Mouse (Mus musculus) lung, embryonic 16.5 days (tissue): Measurements from ENCODE around the gene Nktr. TPM values are rescaled to one million over a fixed set of nuclear protein-coding genes. Genes with fewer than 3 reads are reported as not detected.

Experiments
- ATAC-seq: fragments of 200-750 bp; cut with Nextera tagmentation; 2 replicates; pipeline ENCODE4 v1.8.0; 2017; ENCODE audit warnings: low read depth, mild to moderate bottlenecking, moderate library complexity
- H3K27ac ChIP-seq: fragments of 300-500 bp; sonication (generic); 2 replicates; pipeline ENCODE4 v1.5.1; 2014; ENCODE audit warnings: mild to moderate bottlenecking, control low read depth, low read length
- H3K27me3 ChIP-seq: fragments of 300-500 bp; sonication (generic); 2 replicates; pipeline ENCODE4 v1.6.1; 2014; ENCODE audit warnings: low read depth, low read length, mixed read lengths; ENCODE audit not compliant: control insufficient read depth, insufficient read depth
- H3K36me3 ChIP-seq: fragments of 300-500 bp; sonication (generic); 2 replicates; pipeline ENCODE4 v1.6.1; 2014; ENCODE audit warnings: low read length; ENCODE audit not compliant: control insufficient read depth, insufficient read depth
- H3K4me1 ChIP-seq: fragments of 300-500 bp; sonication (generic); replicated peaks from 2 replicates; pipeline ENCODE4 v1.6.1; 2014; ENCODE audit warnings: low read length, mixed read lengths; ENCODE audit not compliant: control insufficient read depth, insufficient read depth
- H3K4me2 ChIP-seq: fragments of 300-500 bp; sonication (generic); 2 replicates; pipeline ENCODE4 v1.6.1; 2014; ENCODE audit warnings: low read depth, low read length, control low read depth
- H3K4me3 ChIP-seq: fragments of 300-500 bp; sonication (generic); 2 replicates; pipeline ENCODE4 v1.5.1; 2014; ENCODE audit warnings: mild to moderate bottlenecking, low read length, control low read depth
- H3K9ac ChIP-seq: fragments of 300-500 bp; sonication (generic); 2 replicates; pipeline ENCODE4 v1.6.1; 2014; ENCODE audit warnings: low read length, control low read depth
- H3K9me3 ChIP-seq: fragments of 300-500 bp; sonication (generic); 2 replicates; pipeline ENCODE4 v1.6.1; 2016; ENCODE audit warnings: low read length; ENCODE audit not compliant: control insufficient read depth
- WGBS: fragments of 180-500 bp; shearing (Covaris S2); extraction: QIAGEN DNeasy Blood & Tissue Kit; methylation state at CpG from one replicate; pipeline ENCODE4 v1.1.7; 2014; 5-methylcytosine and 5-hydroxymethylcytosine counted together
- polyA plus RNA-seq: library from polyadenylated mRNA; unstranded; fragments of >200 nt; fragmentation: Nextera tagmentation; extraction: Ambion mirVana; gene quantifications from 2 replicates; pipeline ENCODE4 v1.2.1, GENCODE M21; 2015

Nktr gene
- polyA plus RNA-seq, 1 experiment from 2014 or later, result 69.5 TPM

DNA sequence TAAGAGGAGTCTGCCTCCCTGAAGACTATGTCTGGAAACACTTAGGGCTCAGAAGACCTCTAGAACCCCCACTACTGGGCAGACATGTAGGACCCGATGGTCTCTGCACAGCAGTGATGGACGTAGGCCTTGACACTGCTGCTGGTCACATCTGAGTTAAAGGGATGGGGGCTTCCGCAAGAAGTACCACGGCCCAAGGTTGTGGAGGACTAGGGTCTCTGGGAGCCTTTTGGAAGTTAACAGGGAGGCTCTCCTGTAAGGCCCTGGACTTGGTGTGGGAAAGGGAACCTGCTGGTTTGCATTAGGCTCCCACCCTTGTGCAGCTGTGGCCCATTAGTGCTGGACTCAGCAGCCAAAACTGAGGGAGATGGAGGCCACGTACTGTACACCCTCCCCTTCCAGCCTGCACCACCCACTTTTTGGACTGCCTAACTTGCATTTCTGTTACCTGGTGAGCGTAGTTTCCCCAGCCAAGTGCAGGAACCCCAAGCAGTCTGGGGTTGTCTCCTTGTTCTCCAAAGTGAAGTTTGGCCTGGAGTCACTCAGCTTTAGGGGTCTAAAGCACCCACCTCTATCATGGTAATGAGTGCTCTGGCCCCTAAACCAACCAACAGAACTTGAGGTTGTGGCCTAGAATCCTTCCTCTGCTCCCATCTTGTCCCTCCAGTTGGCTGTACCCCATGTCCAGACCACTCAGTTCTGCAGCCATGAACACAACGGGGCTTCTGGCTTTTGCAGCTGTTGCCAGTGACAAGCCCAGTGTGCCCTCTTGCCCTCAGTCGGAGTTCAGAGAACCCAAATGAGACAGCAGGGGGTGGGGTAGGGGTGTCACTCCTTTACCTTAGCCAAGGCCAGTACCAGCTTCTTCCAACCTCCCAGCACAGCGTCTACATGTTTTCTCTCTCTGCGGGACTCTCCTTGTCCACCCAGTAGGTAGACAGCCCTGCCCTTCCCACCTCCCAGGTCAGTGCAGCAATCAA is 39.2 kb downstream of the Nktr start:
- Histone ChIP-seq H3K27me3 (no peaks in the 10 kb centered on the region), H3K4me1 (peaks cover 19% of the 10 kb centered on the region), H3K36me3 (peaks cover 30% of the 10 kb centered on the region), H3K9me3 (no peaks in the 10 kb centered on the region), H3K27ac (no peak overlapping the region), H3K4me3 (peak overlapping the region; percentile 86; the same call in 1 of the 2 replicates), H3K9ac (peak overlapping the region; percentile 93), H3K4me2 (peak overlapping the region; percentile 72)
- WGBS, result 49% methylated on average over 10 of the region's 10 CpGs
- ATAC-seq, result no peak

DNA sequence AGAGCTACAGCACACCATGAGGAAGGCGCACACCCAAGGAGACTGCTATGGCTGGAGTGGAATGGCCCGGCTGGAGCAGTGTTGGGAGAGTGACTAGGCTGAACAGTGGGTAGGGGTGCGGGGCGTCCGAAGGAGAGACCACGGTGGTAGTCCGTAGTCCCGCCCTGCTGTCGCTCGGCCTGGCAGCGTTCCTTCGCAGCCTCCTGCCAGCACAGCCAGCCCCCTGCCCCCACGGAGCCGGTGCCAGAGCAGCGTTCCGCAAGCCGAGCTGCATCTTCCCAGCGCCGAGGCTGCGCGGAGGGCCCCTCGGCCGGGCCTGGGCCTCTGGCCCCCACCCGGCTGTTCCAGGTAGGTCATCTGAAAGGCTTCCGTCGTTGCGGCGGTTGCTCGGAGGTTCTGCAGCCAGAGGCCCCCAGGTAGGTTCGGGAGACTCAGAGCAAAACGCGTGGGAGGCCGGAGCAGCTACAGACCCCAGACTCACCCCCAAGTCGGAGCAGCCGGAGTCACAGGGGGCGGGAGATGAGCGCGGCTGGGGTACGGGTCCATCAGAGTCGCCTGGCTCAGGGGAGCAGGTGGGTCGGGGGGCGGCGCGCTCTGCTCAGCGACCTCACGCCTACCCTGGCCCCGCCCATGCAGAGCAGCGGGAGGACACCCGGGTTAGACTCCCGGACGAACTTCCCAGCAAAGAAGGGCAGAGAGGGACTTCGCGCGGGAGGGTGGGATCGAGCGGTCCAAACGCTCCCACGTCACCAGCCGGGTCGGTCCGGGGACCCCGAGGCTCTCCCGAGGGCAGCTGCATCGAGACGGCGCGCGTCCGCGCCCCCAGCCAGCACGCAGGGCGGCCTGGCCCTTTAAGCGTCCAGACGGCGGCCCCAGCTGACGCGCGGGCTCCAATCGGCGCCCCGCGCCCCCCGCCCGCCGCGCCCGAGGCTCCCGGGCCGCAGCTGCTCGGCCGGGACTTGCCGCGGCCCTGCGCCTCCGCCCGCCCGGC is 40.4 kb downstream of the Nktr start, which contains the start of gene Zfp651:
Gene Zfp651 (plus strand): TSS at position 240 of the 991 bp plus-strand sequence.
- peak; percentile 86 for ATAC-seq
- Histone ChIP-seq H3K9ac (peak within 1 kb of the TSS; percentile 93), H3K36me3 (peaks cover 27% of the 10 kb centered on the region), H3K4me2 (peak within 1 kb of the TSS; percentile 72), H3K9me3 (no peaks in the 10 kb centered on the region), H3K4me3 (peak within 1 kb of the TSS; percentile 86), H3K4me1 (peaks cover 19% of the 10 kb centered on the region), H3K27ac (peak within 1 kb of the TSS; percentile 92), H3K27me3 (no peaks in the 10 kb centered on the region)
- WGBS, result under 1% methylated on average over 71 of the region's 97 CpGs

DNA sequence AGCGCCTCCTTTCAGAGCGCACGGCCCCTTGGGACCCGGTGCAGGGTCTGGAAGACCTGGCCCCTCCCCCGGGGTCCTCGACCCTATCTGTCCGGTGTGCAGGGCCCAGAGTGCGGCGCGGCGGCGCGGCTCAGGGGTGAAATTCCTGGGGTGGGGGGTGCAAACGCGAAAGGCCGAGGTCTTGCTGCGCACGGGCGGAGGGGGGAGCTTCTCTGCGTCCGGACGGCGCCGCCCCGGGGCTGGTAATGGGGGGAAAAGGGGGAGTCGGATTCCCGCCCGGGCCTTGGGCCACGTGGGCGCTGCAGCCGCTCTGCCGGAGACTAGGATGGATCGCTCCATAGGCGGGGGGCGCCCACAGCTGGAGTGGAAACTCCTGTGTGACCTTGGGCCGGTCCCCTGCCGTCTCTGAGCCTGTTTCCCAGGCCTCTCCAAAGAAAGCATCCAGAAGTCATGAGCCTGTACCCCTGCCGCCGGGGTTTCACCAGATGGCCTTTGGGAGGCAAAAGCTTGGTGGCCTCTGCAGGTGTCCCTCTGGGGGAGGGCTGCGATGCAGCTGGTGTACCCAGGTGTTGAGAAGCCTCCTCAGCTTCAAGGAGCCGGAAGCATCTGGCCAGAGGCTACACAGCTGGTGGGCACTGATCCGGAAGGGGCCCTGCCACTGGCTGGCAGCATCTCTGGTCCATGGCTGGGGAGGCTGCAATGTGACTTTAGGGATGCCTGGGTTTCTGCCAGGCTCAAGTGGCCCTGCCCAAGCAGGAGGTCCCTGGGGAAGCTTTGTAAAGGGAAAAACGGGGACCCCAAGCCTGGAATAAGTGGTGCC is 41.5 kb downstream of the Nktr start:
- Histone ChIP-seq H3K4me2 (peak overlapping the region; percentile 72), H3K4me3 (peak overlapping the region; percentile 86), H3K27me3 (no peaks in the 10 kb centered on the region), H3K36me3 (peaks cover 22% of the 10 kb centered on the region), H3K27ac (peak overlapping the region; percentile 92), H3K4me1 (peaks cover 23% of the 10 kb centered on the region), H3K9me3 (no peaks in the 10 kb centered on the region), H3K9ac (peak overlapping the region; percentile 93)
- WGBS, result 2% methylated on average over 43 of the region's 43 CpGs
- ATAC-seq, result peak; percentile 77

DNA sequence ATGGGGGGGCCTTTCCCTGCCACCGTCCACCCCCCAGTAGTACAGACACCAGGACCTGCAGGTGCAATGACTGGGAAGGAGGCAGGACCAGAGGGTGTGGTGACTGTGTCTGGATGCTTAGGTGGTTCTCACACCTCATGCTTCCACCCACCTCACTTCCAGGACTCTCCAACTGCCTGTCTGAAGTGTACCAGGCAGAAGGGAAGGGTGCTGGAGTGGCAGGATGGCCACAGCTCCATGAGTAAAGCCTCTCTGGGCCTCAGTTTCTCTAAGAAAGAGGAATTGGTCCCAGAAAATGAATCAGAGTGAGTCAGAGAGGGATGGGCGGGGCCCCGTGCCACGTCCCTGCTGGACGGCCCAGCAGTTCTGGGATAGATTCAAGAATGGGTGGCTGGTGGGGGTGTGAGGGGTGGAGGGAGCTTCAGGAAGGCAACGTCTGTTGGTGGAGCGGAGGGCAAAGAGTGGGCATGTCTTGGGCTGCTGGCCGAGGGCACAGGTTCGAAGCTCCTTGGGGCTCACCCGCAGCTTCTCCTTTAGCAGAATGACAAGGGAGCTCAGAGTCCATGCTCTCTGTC is 42.2 kb downstream of the Nktr start:
- no peak for ATAC-seq
- Histone ChIP-seq H3K4me3 (peak overlapping the region; percentile 86), H3K27me3 (no peaks in the 10 kb centered on the region), H3K27ac (no peak overlapping the region), H3K4me2 (peak overlapping the region; percentile 72), H3K4me1 (peaks cover 25% of the 10 kb centered on the region), H3K36me3 (peaks cover 21% of the 10 kb centered on the region; the same call in 1 of the 2 replicates), H3K9me3 (no peaks in the 10 kb centered on the region), H3K9ac (peak overlapping the region; percentile 93)
- 57% methylated on average over 10 of the region's 10 CpGs for WGBS

DNA sequence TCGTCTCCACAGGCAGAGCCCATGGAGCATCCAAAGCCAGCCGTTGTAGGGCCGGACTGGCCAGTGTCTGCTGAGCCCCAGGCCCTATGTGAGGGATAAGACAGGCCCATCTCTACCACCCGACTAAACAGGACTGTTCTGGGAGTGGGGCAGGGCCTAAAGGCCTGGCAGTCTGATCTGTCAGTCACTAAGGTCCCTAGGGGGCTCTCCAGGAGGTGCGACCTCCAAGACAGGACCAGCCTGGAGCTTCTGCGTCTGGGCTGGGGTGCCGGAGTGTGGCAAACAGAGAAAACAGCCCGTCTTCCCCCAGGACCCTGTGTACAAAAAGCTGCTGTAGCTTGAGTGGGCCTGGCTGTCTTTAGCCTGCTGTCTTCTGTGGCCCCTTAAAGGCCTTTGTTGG is 42.8 kb downstream of the Nktr start:
- Histone ChIP-seq H3K9me3 (no peaks in the 10 kb centered on the region), H3K4me3 (no peak overlapping the region), H3K9ac (no peak overlapping the region), H3K27ac (no peak overlapping the region), H3K4me2 (no peak overlapping the region), H3K36me3 (peaks cover 23% of the 10 kb centered on the region; the same call in 1 of the 2 replicates), H3K4me1 (peaks cover 25% of the 10 kb centered on the region), H3K27me3 (no peaks in the 10 kb centered on the region)
- whole genome bisulfite sequencing, result 73% methylated on average over 8 of the region's 8 CpGs
- ATAC-seq, result no peak

DNA sequence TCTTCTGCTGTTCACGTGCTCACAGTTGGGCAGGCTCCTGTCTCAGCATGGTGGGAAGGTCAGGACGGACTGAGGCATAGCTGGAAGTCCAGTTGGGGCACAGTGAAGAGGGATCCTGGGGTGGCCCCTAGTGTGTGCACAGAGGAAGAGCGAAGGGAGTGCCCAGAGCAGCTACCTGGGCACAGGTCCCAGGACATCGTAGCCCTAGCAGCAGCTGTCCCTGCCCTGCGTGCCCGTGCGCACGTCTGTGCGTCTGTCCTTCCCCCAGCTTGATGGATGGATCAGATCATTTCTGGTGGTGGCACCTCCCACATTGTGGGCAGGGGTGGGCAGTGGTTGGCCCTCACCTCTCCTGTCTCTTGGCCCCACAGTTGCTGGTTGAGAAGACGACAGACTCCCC is 43.3 kb downstream of the Nktr start:
- WGBS, result 83% methylated on average over 10 of the region's 10 CpGs
- peaks cover 25% of the 10 kb centered on the region for H3K4me1 ChIP-seq
- ATAC-seq, result no peak

DNA sequence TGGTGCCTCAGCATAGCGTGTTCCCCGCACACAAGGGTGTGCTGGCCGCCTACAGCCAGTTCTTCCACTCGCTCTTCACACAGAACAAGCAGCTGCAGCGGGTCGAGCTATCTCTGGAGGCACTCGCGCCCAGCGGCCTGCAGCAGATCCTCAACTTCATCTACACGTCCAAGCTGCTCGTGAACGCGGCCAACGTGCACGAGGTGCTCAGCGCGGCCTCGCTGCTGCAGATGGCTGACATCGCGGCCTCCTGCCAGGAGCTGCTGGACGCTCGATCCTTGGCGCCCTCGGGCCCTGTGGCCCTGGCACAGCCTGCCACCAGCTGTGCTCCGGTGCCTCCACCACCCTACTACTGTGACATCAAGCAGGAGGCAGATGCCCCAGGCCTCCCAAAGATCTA is 43.8 kb downstream of the Nktr start:
- H3K9me3 ChIP-seq, result no peaks in the 10 kb centered on the region
- H3K4me3 ChIP-seq, result no peak overlapping the region
- H3K4me2 ChIP-seq, result no peak overlapping the region
- H3K4me1 ChIP-seq, result peaks cover 25% of the 10 kb centered on the region
- no peaks in the 10 kb centered on the region for H3K27me3 ChIP-seq
- no peak for ATAC-seq
- H3K36me3 ChIP-seq, result peaks cover 24% of the 10 kb centered on the region
- WGBS, result 87% methylated on average over 25 of the region's 25 CpGs
- no peak overlapping the region for H3K27ac ChIP-seq
- no peak overlapping the region for H3K9ac ChIP-seq

More for the DNA sequence above, 43.3 kb downstream of the Nktr start:
- Histone ChIP-seq H3K9ac (no peak overlapping the region), H3K27ac (no peak overlapping the region), H3K9me3 (no peaks in the 10 kb centered on the region), H3K27me3 (no peaks in the 10 kb centered on the region), H3K36me3 (peaks cover 21% of the 10 kb centered on the region; the same call in 1 of the 2 replicates), H3K4me3 (no peak overlapping the region), H3K4me2 (no peak overlapping the region)

DNA sequence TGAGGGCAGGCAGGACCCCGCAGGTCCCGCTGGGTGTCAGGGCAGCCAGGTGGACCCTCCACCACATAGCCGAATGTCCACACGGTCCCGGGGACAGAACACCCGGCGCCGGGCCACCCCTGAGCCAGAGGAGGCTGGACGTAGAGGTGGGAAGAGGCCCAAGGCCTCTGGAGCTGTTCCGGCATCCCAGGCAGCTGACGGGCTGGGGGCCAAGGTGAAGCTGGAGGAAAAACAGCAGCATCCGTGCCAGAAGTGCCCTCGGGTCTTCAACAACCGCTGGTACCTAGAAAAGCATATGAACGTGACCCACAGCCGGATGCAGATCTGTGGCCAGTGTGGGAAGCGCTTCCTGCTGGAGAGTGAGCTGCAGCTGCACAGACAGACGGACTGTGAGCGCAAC is 44.7 kb downstream of the Nktr start:
- Histone ChIP-seq H3K27ac (no peak overlapping the region), H3K9me3 (no peaks in the 10 kb centered on the region), H3K36me3 (peaks cover 30% of the 10 kb centered on the region), H3K27me3 (no peaks in the 10 kb centered on the region), H3K4me3 (no peak overlapping the region), H3K4me1 (peaks cover 21% of the 10 kb centered on the region), H3K9ac (no peak overlapping the region), H3K4me2 (no peak overlapping the region)
- 82% methylated on average over 19 of the region's 19 CpGs for WGBS
- ATAC-seq, result no peak
